Mouse (Mus musculus) myocyte (in vitro differentiated cells): ENCODE data around the gene Dync1h1.

Experiments used
- CEBPB ChIP-seq: IDR thresholded peaks from 2 replicates; pipeline ENCODE4 v1.6.1; 2011; ENCODE audit warnings: mild to moderate bottlenecking, moderate library complexity; ENCODE audit not compliant: poor library complexity, insufficient read depth, severe bottlenecking
- E2F4 ChIP-seq: IDR thresholded peaks from one replicate; pipeline ENCODE4 v1.6.1; 2011; ENCODE audit warnings: mild to moderate bottlenecking, control low read depth, moderate library complexity; ENCODE audit not compliant: insufficient read depth
- MAX ChIP-seq: IDR thresholded peaks from one replicate; pipeline ENCODE4 v1.6.1; 2011; ENCODE audit warnings: low read depth, mild to moderate bottlenecking, control low read depth
- MYOD1 ChIP-seq, 3 experiments: IDR thresholded peaks; one replicate each; pipeline ENCODE4 v1.6.1; 2011; ENCODE audit warnings: control low read depth in 2 of 3, low read depth in 2 of 3, mild to moderate bottlenecking in 2 of 3, moderate library complexity in 1 of 3; ENCODE audit not compliant: insufficient read length in 2 of 3, control insufficient read depth in 1 of 3
- MYOG ChIP-seq, 3 experiments: IDR thresholded peaks; one replicate each; pipeline ENCODE4 v1.6.1; 2011; ENCODE audit warnings: control low read depth in 2 of 3, low read depth in 2 of 3, mild to moderate bottlenecking in 2 of 3; ENCODE audit not compliant: insufficient read length in 2 of 3, control insufficient read depth in 1 of 3, insufficient read depth in 1 of 3
- POLR2A ChIP-seq: IDR thresholded peaks from one replicate; pipeline ENCODE4 v1.6.1; 2011; ENCODE audit warnings: low read depth, mild to moderate bottlenecking, control low read depth, moderate library complexity; ENCODE audit not compliant: insufficient read length
- POLR2AphosphoS2 ChIP-seq: IDR thresholded peaks from one replicate; pipeline ENCODE4 v1.6.1; 2011; ENCODE audit warnings: low read depth, control low read depth; ENCODE audit not compliant: insufficient read length
- TCF12 ChIP-seq: IDR thresholded peaks from one replicate; pipeline ENCODE4 v1.6.1; 2011; ENCODE audit warnings: mild to moderate bottlenecking, control low read depth; ENCODE audit not compliant: poor library complexity, insufficient read depth, severe bottlenecking
- TCF3 ChIP-seq: IDR thresholded peaks from one replicate; pipeline ENCODE4 v1.6.1; 2011; ENCODE audit warnings: low read depth, control low read depth; ENCODE audit not compliant: insufficient read length
- USF1 ChIP-seq: IDR thresholded peaks from one replicate; pipeline ENCODE4 v1.6.1; 2011; ENCODE audit warnings: low read depth, mild to moderate bottlenecking, control low read depth, moderate library complexity

DNA sequence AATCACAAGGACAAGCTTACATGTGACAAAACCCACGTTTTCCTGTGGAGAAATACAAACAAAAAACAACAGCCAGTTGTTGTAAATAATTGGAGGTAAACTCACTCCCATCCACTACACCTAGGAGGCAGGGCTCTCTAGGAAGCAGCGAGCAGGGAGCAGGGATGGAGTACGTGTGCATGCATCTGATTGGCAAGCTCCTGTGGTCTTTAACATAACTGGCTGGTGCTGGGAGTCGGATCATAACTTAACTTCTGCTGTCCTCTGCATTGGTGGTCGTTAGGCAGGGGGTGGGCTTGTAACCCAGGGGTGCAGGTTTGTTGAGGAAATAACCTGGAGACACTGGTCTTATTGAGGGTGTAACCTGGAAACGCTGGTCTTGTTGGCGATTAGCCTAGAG lies 102.4 kb downstream of the Dync1h1 start:
- TF ChIP-seq USF1 (no peak), POLR2A (no peak), E2F4 (no peak), MYOG (IDR thresholded peaks at IDR 0.05; ENCODE audit: control insufficient read depth in 1 of 3, insufficient read depth in 1 of 3, insufficient read length in 2 of 3, low read depth in 2 of 3) (no peak), CEBPB (no peak), TCF12 (no peak), MYOD1 (IDR thresholded peaks at IDR 0.05; ENCODE audit: control insufficient read depth in 1 of 3, insufficient read length in 2 of 3, low read depth in 2 of 3) (no peak), POLR2AphosphoS2 (no peak), MAX (no peak), TCF3 (no peak)
